Mouse (Mus musculus): ENCODE measurements at regions not wholly inside any gene's neighbourhood (a gene's known extent, or its start where the extent isn't known, plus 50 kb on each side); places are given as distances from the start of the nearest gene placed in this dataset.

- no peak for TF ChIP-seq POLR2A (IDR thresholded peaks at IDR 0.05; ENCODE audit: insufficient read depth, low read depth, low read length)
- TF ChIP-seq CTCF (IDR thresholded peaks at IDR 0.05) = no peak
- TF ChIP-seq EP300 (IDR thresholded peaks at IDR 0.05; ENCODE audit: insufficient read depth, low read depth, low read length) = no peak
Measured at GRCm38 (mm10) chr1:189065152-189065910, 57.7 kb upstream of the Kctd3 start.
